Mouse (Mus musculus) erythroblast, embryonic 14.5 days (primary cell): ENCODE data around the gene Rbfox1.

Experiments used
- GATA1 ChIP-seq: IDR thresholded peaks from 2 replicates; pipeline ENCODE4 v1.6.1; 2012; ENCODE audit warnings: low read length, inconsistent platforms, mixed read lengths
- TAL1 ChIP-seq: IDR thresholded peaks from 3 replicates; pipeline ENCODE4 v1.6.1; 2012; ENCODE audit warnings: low read length, inconsistent platforms, mixed read lengths

DNA sequence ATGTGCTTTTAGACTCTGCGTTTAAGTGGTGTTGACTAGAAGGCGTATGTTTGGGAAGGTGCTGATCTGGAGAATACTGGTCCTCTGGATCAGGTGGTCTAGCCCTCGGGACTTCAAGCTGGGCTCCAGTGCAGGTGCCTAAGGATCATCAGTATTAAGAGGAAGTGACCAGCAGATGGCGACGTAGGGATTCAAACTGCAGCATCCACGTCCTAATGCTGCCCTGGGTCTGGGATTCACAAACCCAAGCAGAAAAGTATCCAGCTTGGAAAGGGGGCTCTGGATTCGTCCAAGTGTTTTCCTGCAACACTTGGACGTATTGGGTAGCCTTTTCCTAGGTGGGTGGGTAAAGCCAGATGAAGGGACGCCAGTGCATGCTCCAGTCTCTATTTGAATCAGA lies 906.5 kb downstream of the Rbfox1 start:
- TF ChIP-seq GATA1 (no peak), TAL1 (no peak)
